Mouse (Mus musculus): ENCODE results near the gene Timm8a2. TPM values are rescaled to one million over a fixed set of nuclear protein-coding genes. Genes with fewer than 3 reads are reported as not detected.

Timm8a2 gene
- total and polyA plus RNA-seq, 3 experiments: not detected

GRCm38 (mm10) chr14:121991921-121992320 is 42.6 kb upstream of the Timm8a2 start:
- peak in 1 of 2 experiments; percentile 29; a peak in 2 of 4 replicates for TF ChIP-seq CTCF (conservative IDR thresholded peaks at IDR 0.05 in 1 of 2, IDR thresholded peaks at IDR 0.05 in 1 of 2; ENCODE audit: low read depth in 2 of 2, low read length in 2 of 2)
- no peak for TF ChIP-seq HCFC1 (IDR thresholded peaks at IDR 0.05; ENCODE audit: low read depth, low read length)
- peak; percentile 12 for TF ChIP-seq RAD21 (IDR thresholded peaks at IDR 0.05; ENCODE audit: low read depth, low read length)
- no peak for TF ChIP-seq ELF1 (IDR thresholded peaks at IDR 0.05; ENCODE audit: low read depth, low read length)
- TF ChIP-seq MEF2A (IDR thresholded peaks at IDR 0.05; ENCODE audit: borderline replicate concordance, low read depth, low read length): no peak
- TF ChIP-seq PAX5 (IDR thresholded peaks at IDR 0.05; ENCODE audit: low read length): no peak
- TF ChIP-seq MXI1 (IDR thresholded peaks at IDR 0.05; ENCODE audit: low read depth, low read length): no peak
- TF ChIP-seq SMC3 (IDR thresholded peaks at IDR 0.05; ENCODE audit: low read depth, low read length): peak; percentile 24; the same call in 1 of the 2 replicates
- TF ChIP-seq KAT2A (IDR thresholded peaks at IDR 0.05; ENCODE audit: insufficient replicate concordance, low read length): no peak
- dilution Hi-C loops (cut with MboI; ENCODE audit: extremely low pct_ligation_motif_present, extremely low pct_unique_long_range_greater_than_20kb, low sequenced_read_pairs): no loop called here
- peaks cover 16 to 74% of the 10 kb centered on the region in 2 experiments for H3K36me3 ChIP-seq (replicated peaks in 1 of 2; ENCODE audit: control insufficient read depth in 1 of 2, insufficient read depth in 1 of 2, low read length in 1 of 2)

GRCm38 (mm10) chr14:121992395-121993280 is 41.8 kb upstream of the Timm8a2 start:
- no peak for DNase-seq (ENCODE audit: extremely low read depth)
- Histone ChIP-seq H3K9me3 (replicated peaks; ENCODE audit: low read length) (no peaks in the 10 kb centered on the region), H3K9ac (ENCODE audit: insufficient read depth, low read depth) (no peak overlapping the region), H3K27ac (ENCODE audit: insufficient read depth, low read depth) (no peak overlapping the region), H3K4me1 (ENCODE audit: control insufficient read depth in 1 of 2, insufficient read depth in 2 of 2) (peaks cover 3 to 46% of the 10 kb centered on the region in 2 experiments; a peak in 3 of 4 replicates), H3K4me3 (replicated peaks in 1 of 3; ENCODE audit: low read depth in 2 of 3, low read length in 2 of 3, poor library complexity in 1 of 3) (no peak overlapping the region), H3K79me2 (replicated peaks; ENCODE audit: control insufficient read depth, extremely low read depth, insufficient read depth, poor library complexity, severe bottlenecking) (no peaks in the 10 kb centered on the region), H3K4me2 (ENCODE audit: insufficient read depth, low read depth, poor library complexity, severe bottlenecking) (no peak overlapping the region), H3K27me3 (replicated peaks) (no peaks in the 10 kb centered on the region), H3K36me3 (replicated peaks in 1 of 2; ENCODE audit: control insufficient read depth in 1 of 2, insufficient read depth in 1 of 2, low read length in 1 of 2) (peaks cover 16 to 75% of the 10 kb centered on the region in 2 experiments)
- in situ Hi-C loops (cut with MboI; ENCODE audit: low pct_ligation_motif_present, low pct_unique_long_range_greater_than_20kb, low sequenced_read_pairs) (no loop called here), dilution Hi-C loops (cut with MboI; ENCODE audit: extremely low pct_ligation_motif_present, extremely low pct_unique_long_range_greater_than_20kb, low sequenced_read_pairs) (no loop called here)
- TF ChIP-seq MAFK (IDR thresholded peaks at IDR 0.05; ENCODE audit: insufficient replicate concordance, low read length) (0 out of 2 replicates have a peak, but pooled peaks have one; percentile 17), BHLHE40 (IDR thresholded peaks at IDR 0.05; ENCODE audit: low read depth, low read length) (no peak)

More at GRCm38 (mm10) chr14:121991921-121992320, 42.6 kb upstream of the Timm8a2 start:
- Histone ChIP-seq H3K4me2 (ENCODE audit: insufficient read depth, low read depth, poor library complexity, severe bottlenecking) (no peak overlapping the region), H3K79me2 (replicated peaks; ENCODE audit: control insufficient read depth, extremely low read depth, insufficient read depth, poor library complexity, severe bottlenecking) (no peaks in the 10 kb centered on the region), H3K9ac (ENCODE audit: insufficient read depth, low read depth) (no peak overlapping the region), H3K9me3 (replicated peaks; ENCODE audit: low read length) (no peaks in the 10 kb centered on the region), H3K4me1 (ENCODE audit: control insufficient read depth in 1 of 2, insufficient read depth in 2 of 2) (peaks cover 3 to 47% of the 10 kb centered on the region in 2 experiments; a peak in 3 of 4 replicates), H3K4me3 (replicated peaks in 1 of 3; ENCODE audit: low read depth in 2 of 3, low read length in 2 of 3, poor library complexity in 1 of 3) (no peak overlapping the region), H3K27me3 (replicated peaks) (no peaks in the 10 kb centered on the region), H3K27ac (ENCODE audit: insufficient read depth, low read depth) (no peak overlapping the region)
- DNase-seq (ENCODE audit: extremely low read depth): no peak
- in situ Hi-C loops (cut with MboI; ENCODE audit: low pct_ligation_motif_present, low pct_unique_long_range_greater_than_20kb, low sequenced_read_pairs): no loop called here

GRCm38 (mm10) chr14:121993616-121994015 is 40.9 kb upstream of the Timm8a2 start:
- H3K27me3 ChIP-seq (replicated peaks): no peaks in the 10 kb centered on the region
- no peak overlapping the region for H3K4me2 ChIP-seq (ENCODE audit: insufficient read depth, low read depth, poor library complexity, severe bottlenecking)
- no peak for DNase-seq (ENCODE audit: extremely low read depth)
- H3K36me3 ChIP-seq (replicated peaks in 1 of 2; ENCODE audit: control insufficient read depth in 1 of 2, insufficient read depth in 1 of 2, low read length in 1 of 2): peaks cover 16 to 81% of the 10 kb centered on the region in 2 experiments
- no peaks in the 10 kb centered on the region for H3K79me2 ChIP-seq (replicated peaks; ENCODE audit: control insufficient read depth, extremely low read depth, insufficient read depth, poor library complexity, severe bottlenecking)
- H3K27ac ChIP-seq (ENCODE audit: insufficient read depth, low read depth): no peak overlapping the region
- peaks cover 3 to 53% of the 10 kb centered on the region in 2 experiments; a peak in 3 of 4 replicates for H3K4me1 ChIP-seq (ENCODE audit: control insufficient read depth in 1 of 2, insufficient read depth in 2 of 2)
- dilution Hi-C loops (cut with MboI; ENCODE audit: extremely low pct_ligation_motif_present, extremely low pct_unique_long_range_greater_than_20kb, low sequenced_read_pairs) (no loop called here), in situ Hi-C loops (cut with MboI; ENCODE audit: low pct_ligation_motif_present, low pct_unique_long_range_greater_than_20kb, low sequenced_read_pairs) (no loop called here)
- no peak overlapping the region for H3K4me3 ChIP-seq (replicated peaks in 1 of 3; ENCODE audit: low read depth in 2 of 3, low read length in 2 of 3, poor library complexity in 1 of 3)
- no peaks in the 10 kb centered on the region for H3K9me3 ChIP-seq (replicated peaks; ENCODE audit: low read length)
- H3K9ac ChIP-seq (ENCODE audit: insufficient read depth, low read depth): no peak overlapping the region
- TF ChIP-seq TCF12 (IDR thresholded peaks at IDR 0.05; ENCODE audit: low read depth, low read length): no peak
- TF ChIP-seq MYC (IDR thresholded peaks at IDR 0.05; ENCODE audit: low read depth, low read length): no peak
- no peak for TF ChIP-seq RCOR1 (conservative IDR thresholded peaks at IDR 0.05; ENCODE audit: low read depth, low read length)
- TF ChIP-seq MXI1 (IDR thresholded peaks at IDR 0.05; ENCODE audit: low read depth, low read length): no peak
- TF ChIP-seq IRF4 (IDR thresholded peaks at IDR 0.05; ENCODE audit: low read depth, low read length): no peak
- TF ChIP-seq NELFE (IDR thresholded peaks at IDR 0.05; ENCODE audit: low read depth, low read length): no peak
- no peak for TF ChIP-seq BHLHE40 (IDR thresholded peaks at IDR 0.05; ENCODE audit: low read depth, low read length)
- TF ChIP-seq ZMIZ1 (IDR thresholded peaks at IDR 0.05; ENCODE audit: low read depth, low read length): no peak
- no peak for TF ChIP-seq NRF1 (IDR thresholded peaks at IDR 0.05; ENCODE audit: low read depth, low read length)
- no peak for TF ChIP-seq E2F4 (IDR thresholded peaks at IDR 0.05; ENCODE audit: insufficient replicate concordance, low read depth, low read length)
- no peak for TF ChIP-seq CHD1 (IDR thresholded peaks at IDR 0.05; ENCODE audit: low read depth, low read length)
- no peak for TF ChIP-seq USF1 (IDR thresholded peaks at IDR 0.05; ENCODE audit: low read depth, low read length)
- no peak for TF ChIP-seq JUN (IDR thresholded peaks at IDR 0.05; ENCODE audit: insufficient read depth, low read depth, low read length)
- no peak for TF ChIP-seq SIN3A (IDR thresholded peaks at IDR 0.05; ENCODE audit: low read length)
- TF ChIP-seq EP300 (IDR thresholded peaks at IDR 0.05; ENCODE audit: low read length): no peak
